Mouse (Mus musculus) G1E (cell line): Measurements from ENCODE around the gene Gfod1. TPM values are rescaled to one million over a fixed set of nuclear protein-coding genes. Genes with fewer than 3 reads are reported as not detected.

ENCODE experiments used
- ATAC-seq: 2 replicates; pipeline ENCODE4 v1.8.0; 2016; ENCODE audit warnings: mild to moderate bottlenecking; ENCODE audit not compliant: insufficient number of reproducible peaks, poor library complexity, low FRiP score, severe bottlenecking; ENCODE audit errors: extremely low read depth
- DNase-seq: peaks from one replicate; pipeline ENCODE4 v3.0.0; 2012; ENCODE audit warnings: low spot score
- H3K27me3 ChIP-seq: 2 replicates; pipeline ENCODE4 v1.6.1; 2012; ENCODE audit warnings: mild to moderate bottlenecking, low read length, inconsistent platforms; ENCODE audit not compliant: insufficient read depth
- H3K36me3 ChIP-seq: replicated peaks from 2 replicates; pipeline ENCODE3; 2012; ENCODE audit warnings: mild to moderate bottlenecking, inconsistent platforms
- H3K4me1 ChIP-seq: 2 replicates; pipeline ENCODE4 v1.6.1; 2012; ENCODE audit warnings: low read depth, low read length, inconsistent platforms, mixed read lengths; ENCODE audit not compliant: insufficient read depth
- H3K4me3 ChIP-seq: 2 replicates; pipeline ENCODE4 v1.5.1; 2012; ENCODE audit warnings: low read depth, mild to moderate bottlenecking, inconsistent platforms, low read length, moderate library complexity, mixed read lengths
- H3K9me3 ChIP-seq: replicated peaks from 2 replicates; pipeline ENCODE4 v1.6.1; 2012; ENCODE audit warnings: inconsistent platforms
- CTCF ChIP-seq: IDR thresholded peaks from 2 replicates; pipeline ENCODE4 v1.5.1; 2012; ENCODE audit warnings: low read depth, low read length, inconsistent platforms, mixed read lengths
- GATA1 ChIP-seq: IDR thresholded peaks from 2 replicates; pipeline ENCODE4 v1.6.1; 2012; ENCODE audit warnings: borderline replicate concordance, low read length, inconsistent platforms, mixed read lengths
- GATA2 ChIP-seq: IDR thresholded peaks from 2 replicates; pipeline ENCODE4 v1.6.1; 2012; ENCODE audit warnings: low read depth, low read length, inconsistent platforms, borderline replicate concordance
- POLR2AphosphoS5 ChIP-seq: IDR thresholded peaks from 2 replicates; pipeline ENCODE4 v1.6.1; 2012; ENCODE audit warnings: low read depth, low read length, inconsistent platforms; ENCODE audit not compliant: insufficient replicate concordance
- TAL1 ChIP-seq: conservative IDR thresholded peaks from 2 replicates; pipeline ENCODE4 v1.6.1; 2012; ENCODE audit warnings: low read depth, low read length, inconsistent platforms, mixed read lengths
- polyA plus RNA-seq: library from polyadenylated mRNA; stranded (reverse); fragments of >175 nt; gene quantifications from 2 replicates; pipeline ENCODE4 v1.2.3, GENCODE M21; 2012
- total RNA-seq, 2 experiments: library from RNA; stranded (forward) in 1 of 2; stranded (reverse) in 1 of 2; fragments of 200-1000 nt in 1 of 2; fragments of >200 nt in 1 of 2; fragmentation: Nextera tagmentation in 1 of 2; gene quantifications; 2 replicates each; pipeline ENCODE4 v1.2.3; 2014 to 2017

Gene Gfod1
- total and polyA plus RNA-seq, 3 experiments = 0.22 to 1.1 (median 0.49) TPM

- no peaks in the 10 kb centered on the region for H3K9me3 ChIP-seq
- peaks cover 27% of the 10 kb centered on the region for H3K27me3 ChIP-seq
- no peaks in the 10 kb centered on the region for H3K36me3 ChIP-seq
- no peak for DNase-seq
- TF ChIP-seq POLR2AphosphoS5 = no peak
- no peak for TF ChIP-seq GATA1
- TF ChIP-seq CTCF = no peak
- no peak for TF ChIP-seq GATA2
- no peak for TF ChIP-seq TAL1
- no peak overlapping the region for H3K4me3 ChIP-seq
- peaks cover 58% of the 10 kb centered on the region for H3K4me1 ChIP-seq
- ATAC-seq = no peak
Measured at GRCm38 (mm10) chr13:43177317-43177716, 126.7 kb downstream of the Gfod1 start.

DNA sequence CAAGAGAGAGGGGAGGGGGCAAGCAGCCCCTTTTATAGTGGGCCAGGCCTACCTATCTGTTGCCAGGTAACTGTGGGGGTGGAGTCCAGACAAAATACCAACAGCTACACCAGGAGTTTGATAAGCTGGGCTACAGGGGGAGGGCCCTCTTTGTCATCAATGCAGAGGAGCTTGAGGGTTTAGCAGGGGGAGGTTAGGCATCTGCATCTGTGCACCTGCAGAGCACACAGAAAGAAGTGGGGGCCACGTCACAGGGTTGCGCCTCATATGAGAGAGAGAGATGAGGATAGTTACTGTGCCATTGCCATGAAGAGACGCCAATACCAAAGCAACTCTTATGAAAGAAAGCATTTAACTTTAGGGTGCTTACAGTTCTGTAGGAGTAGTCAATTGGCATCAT, 127.3 kb downstream of the Gfod1 start:
- H3K9me3 ChIP-seq = no peaks in the 10 kb centered on the region
- ATAC-seq (no peak), DNase-seq (no peak)
- H3K36me3 ChIP-seq = no peaks in the 10 kb centered on the region
- H3K4me3 ChIP-seq = no peak overlapping the region
- H3K4me1 ChIP-seq = peaks cover 57% of the 10 kb centered on the region
- no peak for TF ChIP-seq GATA2
- TF ChIP-seq CTCF = no peak
- TF ChIP-seq POLR2AphosphoS5 = no peak
- no peak for TF ChIP-seq TAL1
- TF ChIP-seq GATA1 = no peak
- peaks cover 21% of the 10 kb centered on the region for H3K27me3 ChIP-seq

GRCm38 (mm10) chr13:43173262-43173661, 130.7 kb downstream of the Gfod1 start:
- H3K4me3 ChIP-seq = no peak overlapping the region
- ATAC-seq = peak; percentile 42; the same call in 1 of the 2 replicates

DNA sequence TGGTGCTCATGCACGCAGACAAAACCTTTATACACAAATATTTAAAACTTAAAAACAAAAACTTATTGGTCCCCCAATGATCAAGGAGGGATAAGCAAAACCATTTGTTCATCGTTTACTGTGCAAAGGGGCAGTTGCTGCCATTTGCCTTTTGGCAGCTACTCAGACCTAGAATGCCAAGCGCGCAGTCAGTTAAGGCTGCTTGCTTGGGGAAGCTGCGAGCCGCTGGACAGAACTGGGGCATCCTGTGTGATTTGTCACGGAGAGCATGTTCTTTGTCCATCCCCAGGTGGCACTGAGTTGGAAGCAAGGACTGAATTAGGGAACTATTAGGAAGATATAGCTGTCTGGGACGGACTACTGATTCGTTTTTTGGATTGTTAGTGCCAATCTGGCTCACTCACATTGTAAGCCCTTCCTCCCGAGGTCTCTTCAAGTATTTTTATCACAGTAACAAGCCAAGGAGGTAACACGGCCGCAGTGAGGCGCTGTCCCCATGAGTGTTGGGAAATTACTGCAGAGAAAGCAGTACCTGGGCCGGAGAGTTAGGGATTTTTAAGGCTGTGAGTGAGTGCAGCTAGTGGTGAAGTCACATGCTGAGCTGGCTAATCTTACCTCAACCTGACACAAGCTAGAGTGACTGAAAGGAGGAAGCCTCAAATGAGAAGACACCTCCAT, 131.8 kb downstream of the Gfod1 start:
- no peaks in the 10 kb centered on the region for H3K9me3 ChIP-seq
- TF ChIP-seq TAL1 (no peak), GATA1 (no peak), POLR2AphosphoS5 (no peak), GATA2 (no peak), CTCF (no peak)
- H3K36me3 ChIP-seq = peaks cover 16% of the 10 kb centered on the region
- ATAC-seq (no peak), DNase-seq (no peak)
- peaks cover 5% of the 10 kb centered on the region; the same call in 1 of the 2 replicates for H3K27me3 ChIP-seq
- peak overlapping the region; percentile 73; the same call in 1 of the 2 replicates for H3K4me3 ChIP-seq
- peaks cover 36% of the 10 kb centered on the region for H3K4me1 ChIP-seq

More at GRCm38 (mm10) chr13:43173262-43173661, 130.7 kb downstream of the Gfod1 start:
- Histone ChIP-seq H3K36me3 (peaks cover 8% of the 10 kb centered on the region), H3K4me1 (peaks cover 36% of the 10 kb centered on the region), H3K9me3 (no peaks in the 10 kb centered on the region), H3K27me3 (peaks cover 6% of the 10 kb centered on the region; the same call in 1 of the 2 replicates)
- peak; percentile 25 for DNase-seq
- TF ChIP-seq CTCF (peak; percentile 72), GATA1 (no peak)

DNA sequence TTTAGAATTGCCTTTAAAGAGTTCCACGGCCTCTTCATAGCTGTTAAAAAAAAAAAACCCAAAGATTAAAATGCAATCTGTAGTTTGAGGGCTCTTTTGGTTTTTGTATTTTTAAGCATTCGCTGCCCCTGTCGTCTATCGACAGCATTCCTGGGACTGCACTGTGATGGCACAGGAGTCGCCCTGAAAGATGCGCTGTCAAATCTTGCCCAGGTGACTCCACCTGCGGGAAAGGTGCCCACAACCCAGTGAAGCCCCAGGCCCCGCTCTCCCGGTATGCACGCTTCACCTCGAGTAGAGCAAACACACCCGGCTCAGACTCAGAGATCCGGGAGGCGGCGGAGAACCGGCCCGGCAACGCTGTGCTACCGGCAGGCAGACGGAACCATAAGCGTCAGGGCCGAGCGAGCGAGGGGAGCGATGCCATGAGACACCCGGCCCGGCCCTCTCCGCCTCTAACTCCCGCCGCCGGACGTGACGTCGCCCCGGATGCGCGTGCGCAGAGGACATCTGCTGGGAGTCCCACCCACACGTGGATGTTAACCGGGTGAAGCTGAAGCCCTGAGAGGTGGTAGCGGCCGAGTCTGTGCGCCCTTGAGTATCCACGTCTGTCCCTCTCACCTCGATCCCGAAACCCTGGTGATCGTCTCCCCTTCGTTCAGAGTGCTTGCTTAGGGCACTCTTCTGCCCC, 132.8 kb downstream of the Gfod1 start, which contains the start of gene Tbc1d7:
TSS of gene Tbc1d7 (minus strand) at position 482 of the 691 bp plus-strand sequence.
- peaks cover 30% of the 10 kb centered on the region for H3K4me1 ChIP-seq
- H3K36me3 ChIP-seq = peaks cover 25% of the 10 kb centered on the region
- H3K4me3 ChIP-seq = peak within 1 kb of the TSS; percentile 73
- ATAC-seq (peak; percentile 86), DNase-seq (peak; percentile 95)
- no peaks in the 10 kb centered on the region for H3K9me3 ChIP-seq
- no peaks in the 10 kb centered on the region for H3K27me3 ChIP-seq
- TF ChIP-seq GATA2 = no peak
- no peak for TF ChIP-seq CTCF
- TF ChIP-seq GATA1 = no peak
- TF ChIP-seq TAL1 = no peak
- TF ChIP-seq POLR2AphosphoS5 = no peak

- DNase-seq (no peak), ATAC-seq (no peak)
- H3K9me3 ChIP-seq = no peaks in the 10 kb centered on the region
- peaks cover 13% of the 10 kb centered on the region for H3K4me1 ChIP-seq
- H3K27me3 ChIP-seq = no peaks in the 10 kb centered on the region
- TF ChIP-seq CTCF = no peak
- TF ChIP-seq POLR2AphosphoS5 = no peak
- TF ChIP-seq GATA2 = no peak
- TF ChIP-seq TAL1 = no peak
- H3K4me3 ChIP-seq = no peak overlapping the region
- H3K36me3 ChIP-seq = peaks cover 56% of the 10 kb centered on the region
Measured at GRCm38 (mm10) chr13:43167721-43168120, 136.3 kb downstream of the Gfod1 start.
